Mouse (Mus musculus) ES-CJ7 (cell line): ENCODE results near the gene Olfr844.

Source experiments
- DNase-seq: peaks from one replicate; pipeline ENCODE4 v3.0.0; 2011; ENCODE audit warnings: low read depth, low spot score

Gene Olfr844

GRCm38 (mm10) chr9:19316047-19316446 lies at the start of gene Olfr844:
Gene Olfr844, plus strand, starts transcription at chr9:19316347.
- DNase-seq: no peak

DNA sequence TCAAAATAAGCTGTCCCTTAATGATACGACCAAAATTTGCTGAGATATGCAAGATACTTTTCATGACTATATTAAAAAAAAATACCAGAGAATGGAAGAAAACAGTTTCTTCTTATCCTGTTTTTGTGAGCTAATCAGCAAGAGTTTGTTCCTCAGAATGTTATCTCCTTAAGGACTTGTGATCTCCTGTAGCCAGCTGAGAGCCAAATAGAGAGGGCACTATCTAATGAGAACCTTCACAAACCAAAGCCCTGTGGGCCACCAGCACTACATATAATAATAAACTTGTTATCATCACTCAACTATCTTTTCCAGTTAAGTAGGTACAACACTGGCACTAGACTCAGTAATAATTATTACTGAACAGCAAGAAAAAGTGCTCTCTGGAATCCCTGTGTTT lies 20.0 kb downstream of the Olfr844 start, which contains the start of gene Olfr845:
Olfr845 (plus strand) TSS at position 301 of the 400 bp plus-strand sequence.
- DNase-seq: no peak

- no peak for DNase-seq
Observed at GRCm38 (mm10) chr9:19363905-19364304, 47.8 kb downstream of the Olfr844 start, which contains the start of gene Olfr846. Gene Olfr846, minus strand, starts transcription at chr9:19364005.
